Mouse (Mus musculus): ENCODE measurements around the gene Clec12b. TPM values are rescaled to one million over a fixed set of nuclear protein-coding genes. Genes with fewer than 3 reads are reported as not detected.
"Not testable (repeated sequence)": the region's sequence is repeated elsewhere in the genome, so short reads cannot be mapped to it uniquely, and the experiment has no call there.

Gene Clec12b
- polyA plus RNA-seq, 1 experiment from 2014 or later: not detected

DNA sequence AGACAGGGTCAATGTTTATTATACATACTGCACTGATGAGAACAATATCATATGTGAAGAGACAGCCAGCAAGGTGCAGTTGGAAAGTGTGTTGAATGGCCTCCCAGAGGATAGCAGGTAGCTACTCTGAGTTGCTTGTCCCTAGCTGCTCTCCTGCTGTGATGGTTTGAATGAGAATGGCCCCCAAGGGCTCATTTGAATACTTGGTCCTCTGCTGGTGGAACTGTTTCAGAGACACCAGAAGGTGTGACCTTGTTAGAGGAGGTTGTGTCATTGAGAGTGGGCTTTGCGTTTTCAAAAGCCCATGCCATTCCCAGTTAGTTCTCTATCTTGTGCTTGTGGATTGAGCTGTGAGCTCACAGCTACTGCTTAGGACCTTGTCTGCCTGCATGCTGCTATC is 21.7 kb downstream of the Clec12b start:
- H3K9me3 ChIP-seq: no peaks in the 10 kb centered on the region
- H3K4me3 ChIP-seq: no peak overlapping the region
- WGBS: 18% methylated on average over 1 of the region's 1 CpGs
- no peak overlapping the region for H3K27ac ChIP-seq (replicated peaks)
- H3K4me1 ChIP-seq (replicated peaks): no peaks in the 10 kb centered on the region
- no peak overlapping the region for H3K4me2 ChIP-seq
- no peaks in the 10 kb centered on the region for H3K36me3 ChIP-seq
- no peak for ATAC-seq (ENCODE audit: low read depth)
- no peaks in the 10 kb centered on the region for H3K27me3 ChIP-seq
- H3K9ac ChIP-seq: no peak overlapping the region

- H3K36me3 ChIP-seq: no peaks in the 10 kb centered on the region
- H3K9ac ChIP-seq: no peak overlapping the region
- no peak for ATAC-seq (ENCODE audit: low read depth)
- no peaks in the 10 kb centered on the region for H3K4me1 ChIP-seq (replicated peaks)
- 89% methylated on average over 2 of the region's 2 CpGs for WGBS
- H3K4me3 ChIP-seq: no peak overlapping the region
- no peak overlapping the region for H3K27ac ChIP-seq (replicated peaks)
- H3K27me3 ChIP-seq: no peaks in the 10 kb centered on the region
- H3K4me2 ChIP-seq: no peak overlapping the region
- H3K9me3 ChIP-seq: no peaks in the 10 kb centered on the region
These were observed 26.2 kb downstream of the Clec12b start for GRCm38 (mm10) chr6:129359515-129359914.

GRCm38 (mm10) chr6:129356430-129356829 is 29.2 kb downstream of the Clec12b start:
- no peak overlapping the region for H3K4me2 ChIP-seq
- no peak for ATAC-seq (ENCODE audit: low read depth)
- H3K9me3 ChIP-seq: no peaks in the 10 kb centered on the region
- H3K27ac ChIP-seq (replicated peaks): no peak overlapping the region
- no peak overlapping the region for H3K4me3 ChIP-seq
- H3K4me1 ChIP-seq (replicated peaks): no peaks in the 10 kb centered on the region
- H3K36me3 ChIP-seq: no peaks in the 10 kb centered on the region
- H3K27me3 ChIP-seq: no peaks in the 10 kb centered on the region
- H3K9ac ChIP-seq: no peak overlapping the region

DNA sequence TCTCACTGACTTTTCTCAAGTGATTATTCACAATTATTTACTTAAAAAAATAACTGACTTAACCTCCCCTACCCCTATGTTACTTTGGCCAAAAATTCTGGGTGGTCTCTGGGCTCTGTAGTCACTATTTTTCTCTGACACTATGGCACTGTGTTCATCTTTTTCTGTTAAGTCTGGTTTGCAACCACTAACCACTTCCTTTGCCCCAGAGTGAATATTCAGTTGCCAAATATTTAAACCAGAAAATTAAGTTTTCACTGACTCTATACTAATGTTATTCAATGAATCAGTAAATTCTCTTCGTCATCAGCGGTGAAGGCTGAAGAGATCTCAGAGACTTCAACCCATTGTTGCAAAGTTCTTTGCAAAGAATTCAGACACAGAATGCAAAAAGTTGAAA is 29.9 kb downstream of the Clec12b start:
- Histone ChIP-seq H3K9ac (no peak overlapping the region), H3K4me2 (no peak overlapping the region), H3K27me3 (no peaks in the 10 kb centered on the region), H3K4me3 (no peak overlapping the region), H3K9me3 (no peaks in the 10 kb centered on the region), H3K27ac (replicated peaks) (no peak overlapping the region), H3K4me1 (replicated peaks) (no peaks in the 10 kb centered on the region), H3K36me3 (no peaks in the 10 kb centered on the region)
- 99% methylated on average over 2 of the region's 2 CpGs for WGBS
- no peak for ATAC-seq (ENCODE audit: low read depth)

DNA sequence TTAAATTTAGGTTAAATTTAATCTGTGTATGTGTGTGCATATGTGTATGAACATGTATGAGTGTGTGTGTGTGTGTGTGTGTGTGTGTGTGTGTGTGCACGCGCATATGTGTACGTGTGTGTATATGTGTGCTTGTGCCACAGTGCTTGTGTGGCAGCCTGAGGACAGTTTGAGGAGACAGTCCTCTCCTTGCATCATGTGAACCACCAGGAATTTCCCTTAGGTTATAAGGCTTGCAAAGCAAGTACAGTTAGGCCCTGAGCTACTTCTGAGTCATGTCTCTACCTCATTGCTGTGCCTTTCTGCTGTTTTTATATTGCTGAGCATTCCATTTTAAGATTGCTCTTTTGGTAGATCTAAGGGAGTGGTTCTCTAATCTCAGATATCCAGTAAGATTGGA is 34.6 kb downstream of the Clec12b start:
- no peak overlapping the region for H3K27ac ChIP-seq (replicated peaks)
- no peak overlapping the region for H3K4me2 ChIP-seq
- H3K36me3 ChIP-seq: no peaks in the 10 kb centered on the region
- no peak overlapping the region for H3K4me3 ChIP-seq
- no peaks in the 10 kb centered on the region for H3K27me3 ChIP-seq
- H3K9ac ChIP-seq: no peak overlapping the region
- WGBS: 87% methylated on average over 3 of the region's 3 CpGs
- H3K9me3 ChIP-seq: no peaks in the 10 kb centered on the region
- no peaks in the 10 kb centered on the region for H3K4me1 ChIP-seq (replicated peaks)
- no peak for ATAC-seq (ENCODE audit: low read depth)

DNA sequence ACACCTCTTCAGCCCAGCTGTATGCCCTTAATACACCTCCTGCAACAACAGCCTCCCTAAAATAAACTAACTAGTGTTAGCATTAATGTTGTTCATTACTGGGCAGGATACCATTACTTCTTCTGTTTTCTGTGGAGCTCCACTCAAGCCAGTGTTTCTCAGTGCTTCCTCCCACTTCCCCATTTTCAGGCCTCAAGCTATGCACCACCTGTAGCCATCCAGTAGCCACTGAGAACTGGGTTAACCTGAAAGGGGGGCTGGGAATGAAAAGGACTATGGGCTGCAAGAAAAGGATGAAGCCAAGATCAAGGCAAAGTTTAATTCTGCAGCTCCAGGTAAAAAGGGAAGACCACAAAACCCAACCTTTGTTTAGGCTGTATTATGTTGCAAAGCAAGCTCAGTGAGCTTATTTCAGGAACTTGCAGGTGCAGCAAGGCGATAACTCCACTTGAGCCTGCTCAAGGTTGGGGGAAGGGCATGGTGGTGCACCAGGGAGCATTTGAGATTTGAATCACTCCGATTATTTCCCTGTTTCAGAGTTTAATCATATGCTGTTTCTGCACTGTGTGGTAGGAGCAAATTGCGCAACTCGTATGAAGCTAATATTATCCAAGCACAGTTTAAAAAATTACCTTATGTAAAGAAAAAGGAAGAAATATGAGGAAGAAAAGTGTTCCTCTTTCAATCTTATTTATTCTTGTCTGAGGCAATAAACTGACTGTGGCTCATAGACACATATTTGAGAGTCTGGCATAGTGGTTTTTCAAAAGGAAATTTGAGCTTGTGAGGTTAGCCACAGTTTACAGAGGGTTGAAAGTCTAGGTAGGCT is 35.9 kb downstream of the Clec12b start:
- 60% methylated on average over 4 of the region's 4 CpGs for WGBS
- no peaks in the 10 kb centered on the region for H3K27me3 ChIP-seq
- H3K36me3 ChIP-seq: no peaks in the 10 kb centered on the region
- no peak overlapping the region for H3K4me2 ChIP-seq
- no peak overlapping the region for H3K27ac ChIP-seq (replicated peaks)
- ATAC-seq (ENCODE audit: low read depth): no peak
- no peak overlapping the region for H3K9ac ChIP-seq
- H3K9me3 ChIP-seq: no peaks in the 10 kb centered on the region
- H3K4me1 ChIP-seq (replicated peaks): no peaks in the 10 kb centered on the region
- no peak overlapping the region for H3K4me3 ChIP-seq

GRCm38 (mm10) chr6:129344408-129344807 is 41.3 kb downstream of the Clec12b start:
- Histone ChIP-seq H3K9me3 (no peaks in the 10 kb centered on the region), H3K4me1 (replicated peaks) (no peaks in the 10 kb centered on the region), H3K36me3 (no peaks in the 10 kb centered on the region), H3K4me3 (no peak overlapping the region), H3K27ac (replicated peaks) (no peak overlapping the region), H3K9ac (no peak overlapping the region), H3K4me2 (no peak overlapping the region), H3K27me3 (no peaks in the 10 kb centered on the region)
- no peak for ATAC-seq (ENCODE audit: low read depth)
- 79% methylated on average over 3 of the region's 3 CpGs for WGBS

GRCm38 (mm10) chr6:129342391-129342790 is 43.3 kb downstream of the Clec12b start, which contains the start of gene Clec12a:
Gene Clec12a, plus strand, starts transcription at chr6:129342691.
- H3K27ac ChIP-seq (replicated peaks); H3K9ac ChIP-seq; H3K4me2 ChIP-seq; H3K36me3 ChIP-seq; H3K9me3 ChIP-seq; H3K27me3 ChIP-seq; H3K4me3 ChIP-seq; ATAC-seq (ENCODE audit: low read depth); H3K4me1 ChIP-seq (replicated peaks): not testable (repeated sequence)
- 85% methylated on average over 4 of the region's 4 CpGs for WGBS

DNA sequence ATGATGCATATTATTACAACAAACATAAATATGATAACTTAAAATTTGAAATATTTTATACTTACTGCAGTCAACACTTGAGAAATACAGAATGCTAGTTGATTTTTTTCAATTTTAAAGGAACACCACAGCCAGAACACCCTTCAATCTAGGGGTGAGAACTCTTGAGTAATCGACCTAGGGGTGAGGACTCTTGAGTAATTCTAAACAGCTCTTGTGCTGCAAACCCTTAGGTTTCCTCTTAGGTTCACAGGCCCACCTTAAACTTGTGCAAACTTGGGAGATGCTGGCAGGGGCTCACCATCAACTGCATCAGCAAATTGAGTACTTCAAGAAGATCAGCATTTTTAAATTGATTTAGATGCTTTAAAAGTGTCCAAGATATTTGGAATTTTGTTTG is 47.9 kb downstream of the Clec12b start:
- Histone ChIP-seq H3K4me3 (no peak overlapping the region), H3K27ac (replicated peaks) (no peak overlapping the region), H3K36me3 (no peaks in the 10 kb centered on the region), H3K4me2 (no peak overlapping the region), H3K9ac (no peak overlapping the region), H3K27me3 (no peaks in the 10 kb centered on the region), H3K4me1 (replicated peaks) (0 out of 2 replicates have a peak, but pooled peaks cover 3% of the 10 kb centered on the region), H3K9me3 (no peaks in the 10 kb centered on the region)
- WGBS: 80% methylated on average over 1 of the region's 1 CpGs
- ATAC-seq (ENCODE audit: low read depth): no peak

DNA sequence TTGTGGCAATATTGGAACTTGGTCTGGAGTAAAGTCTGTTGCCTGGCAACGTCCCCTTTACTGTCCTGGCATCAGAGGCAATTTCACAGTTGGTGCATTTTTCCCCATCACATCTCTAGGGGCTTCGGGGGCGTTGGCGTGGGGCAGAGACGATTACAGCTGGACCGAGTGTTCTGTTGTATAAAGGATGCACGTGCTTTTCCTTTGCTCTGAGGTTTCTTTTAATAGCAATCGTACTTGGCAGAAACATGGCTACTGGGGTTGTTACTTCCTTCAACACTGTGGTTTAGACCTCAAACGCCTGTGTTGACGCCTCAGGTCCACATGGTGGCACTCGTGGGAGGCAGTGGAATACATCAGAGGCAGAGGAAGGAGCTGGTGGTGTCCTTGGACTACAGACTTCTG is 52.0 kb downstream of the Clec12b start:
- Histone ChIP-seq H3K36me3 (no peaks in the 10 kb centered on the region), H3K27me3 (no peaks in the 10 kb centered on the region), H3K9me3 (no peaks in the 10 kb centered on the region), H3K27ac (replicated peaks) (no peak overlapping the region), H3K9ac (no peak overlapping the region), H3K4me3 (no peak overlapping the region), H3K4me2 (peak overlapping the region; percentile 29; the same call in 1 of the 2 replicates), H3K4me1 (replicated peaks) (0 out of 2 replicates have a peak, but pooled peaks cover 3% of the 10 kb centered on the region)
- 23% methylated on average over 11 of the region's 11 CpGs for WGBS
- peak; percentile 91 for ATAC-seq (ENCODE audit: low read depth)

- no peak within 1 kb of the TSS for H3K4me3 ChIP-seq
- ATAC-seq (ENCODE audit: low read depth): no peak
- WGBS: 64% methylated on average over 11 of the region's 11 CpGs
- H3K27ac ChIP-seq (replicated peaks): no peak within 1 kb of the TSS
- H3K27me3 ChIP-seq: no peaks in the 10 kb centered on the region
- no peaks in the 10 kb centered on the region for H3K9me3 ChIP-seq
- H3K4me2 ChIP-seq: no peak within 1 kb of the TSS
- no peaks in the 10 kb centered on the region for H3K36me3 ChIP-seq
- 0 out of 2 replicates have a peak, but pooled peaks cover 3% of the 10 kb centered on the region for H3K4me1 ChIP-seq (replicated peaks)
- no peak within 1 kb of the TSS for H3K9ac ChIP-seq
These were observed 54.1 kb downstream of the Clec12b start, which contains the start of gene 4922502D21Rik for GRCm38 (mm10) chr6:129331610-129332009. Gene 4922502D21Rik, minus strand, starts transcription at chr6:129331796.

- H3K4me2 ChIP-seq: no peak overlapping the region
- ATAC-seq (ENCODE audit: low read depth): no peak
- 75% methylated on average over 13 of the region's 13 CpGs for WGBS
These were observed 59.0 kb downstream of the Clec12b start for GRCm38 (mm10) chr6:129326568-129327150.

More at GRCm38 (mm10) chr6:129326568-129327150, 59.0 kb downstream of the Clec12b start:
- no peak overlapping the region for H3K27ac ChIP-seq (replicated peaks)
- H3K9me3 ChIP-seq: no peaks in the 10 kb centered on the region
- no peaks in the 10 kb centered on the region for H3K36me3 ChIP-seq
- no peaks in the 10 kb centered on the region for H3K4me1 ChIP-seq (replicated peaks)
- no peak overlapping the region for H3K4me3 ChIP-seq
- no peak overlapping the region for H3K9ac ChIP-seq
- H3K27me3 ChIP-seq: no peaks in the 10 kb centered on the region
